Mouse (Mus musculus) lung, postnatal 14 days (tissue): ENCODE data around the gene Olfr1358.
"Not testable (repeated sequence)": the region's sequence is repeated elsewhere in the genome, so short reads cannot be mapped to it uniquely, and the experiment has no call there.

ENCODE experiments used
- DNase-seq: peaks from one replicate; pipeline ENCODE4 v3.0.0; 2021

Gene Olfr1358

DNA sequence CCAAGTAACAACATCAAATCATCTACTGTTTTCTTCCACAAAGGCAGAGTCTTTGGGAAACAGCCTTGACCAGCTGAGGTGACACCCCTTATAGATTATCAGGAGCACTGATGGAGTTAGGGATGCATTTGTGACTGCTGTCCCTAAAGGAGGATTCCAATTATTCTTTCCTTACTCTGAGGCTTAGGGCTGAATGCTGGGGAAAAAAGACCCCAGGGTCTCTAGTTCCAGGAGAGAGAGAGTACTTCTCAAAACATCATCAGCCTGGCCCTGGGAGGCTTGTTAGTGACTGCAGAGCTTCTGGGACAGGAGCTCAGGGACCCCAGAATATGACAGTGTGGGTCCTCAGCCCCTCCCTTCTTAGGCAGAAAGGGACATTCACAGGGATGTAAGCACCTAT, at the start of gene Olfr1358:
Gene Olfr1358, plus strand, starts transcription at position 301 of the 400 bp plus-strand sequence.
- no peak for DNase-seq

DNA sequence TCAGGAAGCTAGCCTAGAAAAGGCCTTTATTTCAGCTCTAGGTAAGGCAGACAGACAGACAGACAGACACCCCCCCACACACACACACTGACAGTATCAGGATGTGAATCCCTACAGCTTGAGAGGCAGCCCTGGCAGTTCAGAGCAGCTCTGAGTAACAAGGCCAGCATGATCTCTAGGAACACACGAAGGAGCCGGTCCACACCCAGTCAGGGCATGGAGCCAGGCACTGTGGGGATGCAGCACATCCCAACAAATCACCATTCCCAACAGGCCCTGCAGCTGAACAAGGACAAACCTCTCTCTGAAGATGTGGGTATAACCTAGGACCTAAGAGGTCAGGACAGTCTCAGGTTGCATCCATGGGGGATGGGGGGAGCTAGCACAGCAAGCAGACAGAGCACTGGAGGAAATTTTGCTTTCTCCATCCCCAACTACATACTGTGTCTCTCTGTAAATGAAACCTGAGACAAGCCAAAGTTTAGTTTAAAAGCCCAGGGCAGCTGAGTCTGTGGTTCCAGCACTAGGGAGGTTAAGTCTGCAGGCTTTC, 49.4 kb upstream of the Olfr1358 start:
- DNase-seq = no peak

DNA sequence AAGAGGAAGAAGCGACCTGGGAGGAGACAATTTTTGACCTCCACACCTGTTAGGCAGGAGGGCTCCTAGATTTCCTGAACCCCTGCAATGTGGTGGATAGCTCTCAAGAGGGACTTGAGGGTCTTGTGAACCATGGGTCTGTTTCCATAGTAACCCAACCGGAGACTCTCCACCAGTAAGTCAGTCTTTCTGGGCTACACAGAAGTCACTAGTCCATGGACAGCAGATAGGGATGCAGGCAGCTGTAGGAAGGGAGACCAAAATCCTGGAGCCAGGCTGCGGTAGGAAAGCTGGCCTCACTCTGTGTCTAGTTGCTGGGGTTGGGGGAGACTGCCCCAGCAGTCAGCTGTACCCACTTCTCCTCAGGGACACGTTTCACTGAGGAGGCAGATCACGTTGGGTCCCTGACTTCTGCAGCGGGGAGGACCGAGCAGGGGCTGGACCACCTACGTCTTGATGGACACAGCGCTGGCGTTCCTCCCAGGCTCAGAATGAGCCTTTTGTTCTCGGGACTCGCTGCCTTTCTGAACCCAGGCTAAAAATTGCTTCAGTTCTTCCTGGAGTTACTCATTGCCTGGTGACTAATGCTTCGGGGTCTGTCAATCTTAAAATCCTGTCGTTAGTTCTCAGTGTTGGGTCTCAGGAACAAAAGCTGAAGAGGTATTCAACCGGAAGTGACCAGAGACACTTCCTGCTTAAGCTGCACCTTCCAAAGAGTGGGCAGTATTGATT, 46.5 kb upstream of the Olfr1358 start:
- DNase-seq = no peak

DNA sequence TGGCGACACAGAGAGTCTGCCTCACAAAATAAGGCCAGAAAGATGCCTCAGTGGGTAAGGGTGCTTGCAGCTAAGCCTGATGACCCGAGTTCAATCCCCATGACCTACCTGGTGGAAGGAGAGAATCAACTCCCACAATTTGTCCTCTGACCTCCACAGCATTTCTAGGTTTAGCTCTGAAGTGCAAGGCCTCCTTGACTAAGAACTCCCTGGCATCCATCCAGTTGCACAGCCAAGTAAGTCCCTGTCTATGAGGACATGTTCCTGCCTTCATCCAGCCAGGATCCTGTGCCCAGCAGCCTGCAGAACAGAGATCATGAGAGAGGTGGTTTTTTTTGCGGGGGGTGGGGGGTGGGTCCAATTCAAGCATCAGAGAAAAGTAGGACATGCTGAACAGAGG, 45.2 kb upstream of the Olfr1358 start:
- no peak for DNase-seq

DNA sequence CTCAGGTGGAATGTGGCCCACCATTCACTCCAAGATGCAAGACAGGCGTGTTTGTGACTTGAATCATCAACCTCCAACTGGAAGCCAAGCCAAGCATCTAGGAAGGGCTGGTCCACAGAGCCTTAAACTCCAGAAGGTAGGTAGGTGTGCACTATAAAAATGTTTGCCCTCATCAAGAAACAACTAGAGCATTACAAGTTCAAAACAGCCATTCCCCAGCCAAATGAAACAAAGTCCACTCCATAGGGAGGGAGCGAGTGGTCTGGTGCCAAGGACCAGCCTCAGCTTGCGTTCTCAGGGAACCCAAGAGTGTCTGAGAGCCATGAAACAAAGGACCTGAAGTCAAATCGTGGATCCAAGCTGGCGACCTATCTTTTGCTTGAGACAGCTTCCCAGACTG, 43.8 kb upstream of the Olfr1358 start:
- no peak for DNase-seq

DNA sequence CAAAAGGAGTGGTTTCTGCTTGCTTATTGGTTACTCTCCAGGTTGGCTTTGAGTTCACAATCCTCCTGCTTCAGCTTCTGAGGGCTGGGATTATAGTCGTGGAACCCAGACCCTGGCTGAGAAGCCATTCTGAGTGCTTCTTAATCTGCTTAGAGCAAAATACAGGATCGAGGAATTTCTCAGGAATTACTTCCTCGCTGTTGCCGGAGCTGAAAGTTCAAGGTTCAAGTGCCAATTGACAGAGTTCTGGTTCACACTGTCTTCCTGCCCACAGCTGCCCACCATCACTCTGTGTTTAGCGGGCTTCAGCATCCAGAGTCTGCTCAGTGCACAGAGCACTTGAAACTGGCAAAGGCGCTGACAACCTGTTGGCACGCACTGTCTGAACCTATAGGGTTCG, 42.5 kb upstream of the Olfr1358 start:
- no peak for DNase-seq

DNA sequence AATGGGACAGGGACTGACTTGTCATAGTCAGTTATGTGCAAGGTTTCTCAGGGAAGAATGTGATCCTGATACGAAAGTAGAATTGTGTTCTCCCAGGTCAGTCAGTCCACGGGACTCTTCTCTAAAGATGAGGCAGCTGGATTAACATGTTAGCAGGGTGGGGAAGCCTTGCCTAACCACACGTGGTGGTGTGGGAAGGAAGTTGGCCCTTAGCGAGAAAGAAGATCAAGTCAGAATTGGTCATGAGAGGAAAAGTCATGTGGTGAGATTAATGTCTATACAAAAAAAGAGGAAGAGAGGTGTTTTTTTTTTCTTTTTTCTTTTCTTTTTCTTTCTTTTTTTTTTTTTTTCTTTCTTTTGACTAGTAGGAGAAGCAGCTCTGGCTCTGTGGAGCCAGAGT, 40.4 kb upstream of the Olfr1358 start:
- no peak for DNase-seq

DNA sequence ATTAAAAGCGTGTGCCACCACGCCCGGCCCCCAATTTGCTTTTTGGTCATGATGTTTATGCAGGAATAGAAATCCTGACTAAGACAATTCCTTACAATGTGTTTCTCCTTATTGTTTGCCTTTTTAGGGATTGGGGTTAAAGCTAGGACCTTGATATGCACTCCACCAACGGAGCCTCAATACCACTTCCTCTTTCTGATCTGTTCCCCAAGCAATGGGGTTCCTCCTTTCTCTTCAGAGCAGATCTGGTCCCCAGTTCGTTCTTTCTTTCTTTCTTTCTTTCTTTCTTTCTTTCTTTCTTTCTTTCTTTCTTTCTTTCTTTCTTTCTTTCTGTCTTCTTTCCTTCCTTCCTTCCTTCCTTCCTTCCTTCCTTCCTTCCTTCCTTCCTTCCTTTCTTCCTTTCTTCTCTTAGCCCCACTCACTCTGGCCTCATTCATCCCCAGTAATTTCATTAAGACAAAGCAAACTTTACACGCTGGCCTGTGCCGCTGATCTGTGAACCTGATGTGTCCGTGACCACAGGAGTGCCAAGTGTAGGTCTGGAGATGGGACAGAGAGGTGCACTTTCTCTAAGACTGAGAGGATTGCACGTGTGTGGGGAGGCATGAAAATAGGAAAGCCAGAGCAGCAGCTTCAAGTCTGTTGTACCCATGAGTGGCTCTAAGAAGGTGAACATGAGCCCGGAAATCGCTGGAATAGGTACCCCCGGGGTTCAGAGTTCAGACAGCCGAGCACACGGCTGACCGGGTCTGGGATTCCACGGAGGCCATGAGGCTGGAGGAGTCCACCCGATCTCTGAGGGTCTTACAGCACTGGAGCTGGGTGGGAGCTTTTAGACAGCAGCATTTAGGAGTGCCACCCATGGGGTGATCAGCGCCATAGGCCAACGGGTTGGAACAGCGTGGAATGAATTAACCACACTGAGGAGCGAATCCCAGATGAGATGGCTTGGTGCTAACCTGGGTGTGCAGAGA, 36.0 kb upstream of the Olfr1358 start:
- no peak for DNase-seq

DNA sequence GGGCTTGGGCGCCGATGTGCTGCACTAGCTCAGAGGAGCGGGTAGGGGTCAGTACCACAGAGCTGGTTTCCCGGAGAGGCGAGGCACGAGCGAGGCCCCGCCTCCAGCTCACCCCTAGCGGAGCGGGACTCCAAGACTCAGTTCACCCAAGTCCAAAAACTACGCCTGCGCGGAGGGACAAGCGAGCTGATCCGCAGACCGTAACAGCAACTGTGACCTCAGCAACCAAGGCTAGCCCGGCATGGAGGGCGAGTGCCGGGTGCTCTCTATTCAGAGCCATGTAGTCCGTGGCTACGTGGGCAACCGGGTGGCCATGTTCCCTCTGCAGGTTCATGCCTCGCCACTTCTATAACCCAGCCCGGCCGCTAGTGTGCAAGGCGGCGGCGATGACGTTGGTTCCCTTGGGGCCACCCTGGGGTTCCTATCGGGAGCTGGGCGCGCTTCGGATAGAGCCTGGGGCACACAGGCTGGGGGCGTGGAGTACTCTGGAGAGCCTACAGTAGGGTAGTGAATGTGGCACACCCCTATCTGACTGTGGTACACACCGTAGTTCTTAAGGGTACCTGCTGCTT, 35.2 kb upstream of the Olfr1358 start:
- peak; percentile 32 for DNase-seq

DNA sequence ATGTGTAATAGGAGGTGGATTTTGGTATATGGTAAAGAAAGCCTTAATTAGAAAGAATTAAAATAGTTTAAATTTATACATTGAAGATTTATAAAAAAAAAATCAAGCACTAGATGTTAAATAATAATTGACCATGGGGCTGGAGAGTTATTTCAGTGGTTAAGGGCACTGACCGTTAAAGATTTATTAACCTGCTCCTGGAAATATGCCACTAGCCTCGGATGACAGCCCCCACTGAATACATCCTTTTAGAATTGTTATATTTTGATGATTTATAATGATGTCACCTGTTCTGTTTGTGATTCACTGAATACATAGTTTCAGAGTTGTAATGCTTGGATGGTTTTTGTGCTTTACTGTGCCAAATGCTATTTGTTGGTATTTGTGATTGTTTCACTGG, 31.9 kb upstream of the Olfr1358 start:
- not testable (repeated sequence) for DNase-seq

DNA sequence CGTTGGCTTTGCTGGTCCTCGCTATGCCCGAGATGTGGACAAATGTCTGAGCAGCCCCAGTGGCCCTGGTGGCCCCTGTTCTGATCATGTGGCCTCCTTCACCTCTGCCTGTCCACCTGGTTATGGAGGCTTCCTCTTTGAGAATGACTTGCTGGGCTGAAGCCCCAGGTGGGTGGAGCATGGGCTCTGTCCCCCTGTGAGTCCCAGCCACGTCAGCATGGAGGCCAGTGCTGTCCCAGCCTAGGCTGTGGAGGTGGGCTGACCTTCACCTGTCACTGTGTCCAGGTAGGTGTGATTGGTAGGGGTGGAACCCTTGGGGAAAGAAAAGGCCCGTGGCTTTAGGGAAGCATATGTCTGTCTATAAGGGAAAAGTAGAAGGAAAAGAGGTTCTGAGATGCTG, 30.4 kb upstream of the Olfr1358 start:
- DNase-seq = no peak

DNA sequence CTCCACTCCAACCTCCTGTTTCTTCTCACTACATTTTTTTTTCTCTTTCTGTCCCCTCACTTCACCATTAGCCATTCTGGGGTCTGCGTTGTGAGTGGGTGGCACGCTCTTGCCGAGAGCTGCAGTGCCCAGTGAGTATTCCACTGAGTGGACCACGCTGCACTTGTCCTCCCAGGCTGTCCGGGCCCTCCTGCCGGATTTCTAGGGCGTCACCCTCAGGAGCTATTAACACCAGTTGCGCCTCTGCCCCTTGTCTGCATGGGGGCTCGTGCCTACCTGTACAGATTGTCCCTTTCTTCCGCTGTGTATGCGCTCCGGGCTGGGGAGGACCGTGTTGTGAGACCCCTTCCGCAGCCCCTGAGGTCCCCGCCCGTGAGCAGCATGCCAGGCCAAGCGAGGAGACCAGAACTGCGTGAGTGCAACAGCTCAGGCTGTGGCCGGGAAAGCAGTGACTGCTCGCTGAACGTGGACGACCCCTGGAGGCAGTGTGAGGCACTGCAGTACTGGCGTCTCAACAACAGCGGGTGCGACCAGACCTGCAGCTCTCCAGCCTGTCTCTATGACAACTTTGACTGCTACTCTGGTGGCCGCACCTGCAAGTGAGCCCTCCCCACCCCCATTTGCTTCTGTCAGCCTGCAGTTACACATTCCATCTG, 29.7 kb upstream of the Olfr1358 start:
- peak; percentile 86 for DNase-seq

DNA sequence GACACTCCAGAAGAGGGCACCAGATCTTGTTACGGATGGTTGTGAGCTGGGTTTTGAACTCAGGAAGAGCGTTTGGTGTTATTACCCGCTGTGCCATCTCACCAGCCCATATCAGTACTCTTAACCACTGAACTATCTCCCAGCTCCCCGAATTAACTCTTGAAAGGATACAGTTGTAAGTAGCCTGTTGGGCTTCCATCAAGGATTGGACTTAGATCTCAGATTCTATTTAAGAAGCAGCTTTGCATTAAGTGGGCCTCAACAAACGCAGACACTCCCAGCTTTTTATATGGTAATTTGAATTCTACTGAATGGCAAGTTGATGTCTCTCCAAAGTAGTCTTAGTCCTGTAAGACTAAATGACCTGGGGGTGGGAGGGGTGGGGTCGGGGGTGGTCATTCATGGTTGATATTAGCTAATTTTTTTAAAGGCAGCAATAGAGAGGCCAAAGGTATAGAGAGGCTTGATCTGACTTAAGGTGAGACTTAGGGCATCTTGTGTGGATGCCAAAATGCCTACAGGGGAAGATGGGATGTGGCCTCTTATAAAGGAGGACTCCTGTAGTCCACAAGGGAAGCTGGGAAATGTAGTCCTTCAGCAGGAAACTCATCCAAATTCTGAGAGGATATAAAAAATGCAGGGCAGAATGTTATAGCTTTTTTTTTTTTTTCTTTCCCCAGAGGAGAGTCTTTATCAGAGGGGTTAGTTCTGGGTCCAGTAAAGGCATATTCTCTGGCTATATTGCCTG, 14.1 kb upstream of the Olfr1358 start:
- DNase-seq = no peak

DNA sequence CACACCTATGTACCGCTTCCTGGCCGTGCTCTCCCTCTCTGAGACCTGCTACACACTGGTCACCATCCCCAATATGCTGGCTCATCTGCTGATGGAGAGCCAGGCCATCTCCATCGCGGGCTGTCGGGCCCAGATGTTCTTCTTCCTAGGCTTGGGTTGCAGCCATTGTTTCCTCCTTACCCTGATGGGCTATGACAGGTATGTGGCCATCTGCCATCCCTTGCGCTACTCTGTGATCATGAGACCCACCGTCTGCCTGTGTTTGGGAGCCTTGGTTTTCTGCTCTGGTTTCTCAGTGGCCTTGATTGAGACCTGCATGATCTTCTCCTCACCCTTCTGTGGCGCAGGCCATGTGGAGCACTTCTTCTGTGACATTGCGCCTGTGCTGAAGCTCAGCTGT, 2.6 kb downstream of the Olfr1358 start:
- DNase-seq = peak; percentile 1

DNA sequence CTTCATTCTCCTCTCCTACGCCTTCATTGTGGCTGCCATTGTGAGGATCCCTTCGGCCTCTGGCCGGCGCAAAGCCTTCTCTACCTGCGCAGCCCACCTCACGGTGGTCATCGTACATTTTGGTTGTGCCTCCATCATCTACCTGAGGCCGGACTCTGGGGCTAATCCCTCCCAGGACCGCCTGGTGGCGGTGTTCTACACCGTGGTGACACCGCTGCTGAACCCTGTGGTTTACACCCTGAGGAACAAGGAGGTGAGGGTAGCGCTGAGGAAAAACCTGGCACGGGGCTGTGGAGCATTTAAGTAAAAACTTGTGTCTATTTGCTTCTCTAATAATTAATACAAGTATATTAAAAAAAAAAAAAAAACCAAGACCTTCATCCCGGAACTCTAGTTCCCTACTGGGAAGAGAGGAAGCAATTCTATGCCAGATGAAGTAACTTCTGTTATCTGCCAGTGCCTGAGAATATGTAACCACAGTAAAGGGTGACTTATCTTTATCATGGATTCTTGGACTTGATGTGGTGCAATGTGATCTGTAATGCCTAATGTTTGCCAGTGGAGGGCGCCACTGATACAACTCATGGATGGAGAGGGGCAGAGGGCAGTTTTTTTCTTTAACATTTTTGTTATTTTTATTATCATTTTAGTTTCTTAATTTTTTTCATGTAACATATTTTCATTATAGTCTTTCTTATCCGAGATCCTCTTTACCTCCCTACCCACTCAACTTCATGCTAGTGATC, 3.2 kb downstream of the Olfr1358 start:
- DNase-seq = peak; percentile 4

DNA sequence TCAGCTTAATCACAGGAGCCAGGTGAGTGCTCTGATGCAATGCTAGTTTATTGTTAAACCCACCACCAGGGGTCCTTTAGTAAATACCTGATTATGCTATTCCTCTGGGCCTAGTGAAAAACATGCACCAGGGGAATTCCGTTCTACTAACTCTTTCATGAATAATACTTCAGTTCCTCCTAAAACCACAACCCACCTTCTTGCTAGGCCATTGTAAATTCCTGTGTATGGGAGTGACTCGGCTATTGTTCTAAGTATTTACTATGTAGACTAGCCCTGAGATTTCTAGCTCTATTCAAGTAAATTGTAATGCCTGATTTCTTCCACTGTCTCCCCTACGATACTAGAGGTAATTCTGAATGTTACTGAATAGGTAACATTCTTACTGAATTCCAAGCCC, 7.8 kb downstream of the Olfr1358 start:
- not testable (repeated sequence) for DNase-seq

DNA sequence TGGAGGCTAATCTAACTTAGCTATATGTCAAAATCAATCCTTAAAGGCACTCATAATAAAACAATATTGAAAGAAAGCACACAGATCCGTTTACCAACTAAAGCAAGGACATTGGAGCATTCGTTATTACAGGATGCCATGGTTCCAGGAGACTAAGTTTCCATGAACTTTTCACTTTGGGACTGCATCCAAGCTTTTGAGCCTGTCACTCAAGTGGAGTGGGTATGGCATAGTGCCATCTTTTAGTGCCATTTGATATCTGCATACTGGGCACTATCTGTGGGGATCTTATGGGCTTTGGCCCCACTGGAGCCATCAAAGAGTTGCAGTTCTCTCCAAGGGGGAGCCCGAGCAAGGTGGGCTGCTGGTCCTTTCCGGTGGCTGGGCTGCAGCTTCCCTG, 8.3 kb downstream of the Olfr1358 start:
- DNase-seq = no peak

DNA sequence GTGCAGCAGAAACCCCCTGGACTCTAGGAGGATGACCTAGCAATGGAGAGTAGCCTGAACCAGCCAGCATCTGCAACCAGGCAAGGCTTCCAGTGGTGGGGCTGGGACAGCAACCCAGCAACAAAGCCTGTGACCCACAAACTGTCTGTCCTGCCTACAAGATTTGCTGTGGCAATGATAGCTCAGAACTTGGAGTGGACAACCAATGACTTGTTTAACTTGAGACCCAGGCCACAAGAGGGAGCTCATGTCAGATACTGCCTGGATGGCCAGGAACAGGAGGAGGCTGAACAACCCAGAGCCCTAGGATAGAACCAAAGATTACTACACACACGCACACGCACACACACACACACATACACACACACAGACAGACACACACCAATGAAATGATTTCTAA, 23.7 kb downstream of the Olfr1358 start:
- peak; percentile 49 for DNase-seq

DNA sequence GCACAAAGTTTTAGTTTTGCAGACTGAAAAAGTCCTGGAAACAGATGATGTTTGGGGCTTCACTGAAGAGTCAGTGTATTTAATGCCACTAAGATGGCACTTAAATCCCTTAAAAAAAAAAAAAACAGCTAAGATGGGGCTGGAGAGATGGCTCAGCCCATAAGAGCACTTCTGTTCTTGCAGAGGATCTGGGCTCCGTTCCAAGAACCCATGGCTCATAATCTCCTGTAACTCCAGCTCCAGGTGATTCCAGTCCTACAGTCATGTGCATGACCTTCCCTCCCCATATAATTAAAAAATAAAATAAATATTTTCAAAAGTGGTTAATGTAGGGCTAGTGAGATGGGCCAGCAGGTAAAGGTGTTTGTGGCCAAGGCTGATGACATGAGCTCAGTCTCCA, 47.8 kb downstream of the Olfr1358 start:
- DNase-seq = no peak

DNA sequence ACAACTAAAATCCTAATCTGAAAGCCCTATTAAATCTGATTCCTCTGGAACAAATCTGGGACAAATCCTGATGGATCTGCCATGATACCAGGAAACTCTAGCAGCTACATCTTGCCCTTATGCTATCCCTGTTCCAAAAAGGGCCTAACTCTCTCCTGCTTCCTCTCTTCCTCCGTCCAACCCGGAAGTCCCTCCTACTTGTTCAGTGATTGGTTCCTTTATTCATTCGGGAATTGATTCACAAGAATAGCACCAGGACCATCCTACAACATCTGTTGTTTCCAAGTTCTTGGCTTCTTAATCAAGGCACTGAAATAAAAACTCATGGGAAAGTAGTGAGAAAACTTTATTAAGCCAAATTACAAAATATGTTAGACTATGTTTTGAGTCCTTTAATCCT, 52.0 kb downstream of the Olfr1358 start:
- DNase-seq = no peak

DNA sequence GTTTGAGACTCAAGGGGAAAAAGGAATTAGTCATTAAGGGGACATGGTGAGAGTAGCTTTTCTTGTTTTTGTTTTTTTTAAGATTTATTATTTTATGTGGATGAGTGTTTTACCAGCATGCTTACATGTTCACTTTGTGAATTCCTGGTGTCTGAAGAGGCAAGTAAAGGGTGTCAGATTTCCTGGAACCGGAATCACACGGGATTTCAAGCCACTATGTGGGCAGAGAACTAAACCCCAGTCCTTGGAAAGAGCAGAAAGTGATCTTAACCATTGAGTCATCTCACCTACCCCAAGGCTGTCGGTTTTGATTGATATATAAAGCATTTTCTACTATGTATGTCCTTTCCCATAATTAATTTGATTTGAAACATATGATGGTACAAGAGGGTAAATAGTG, 52.5 kb downstream of the Olfr1358 start:
- DNase-seq = no peak
